Mouse (Mus musculus) frontal cortex, adult 2 months (tissue): Measurements from ENCODE around the gene Gstp1. TPM values are rescaled to one million over a fixed set of nuclear protein-coding genes. Genes with fewer than 3 reads are reported as not detected.

Experiments
- polyA plus RNA-seq: library from polyadenylated mRNA; depleted of rRNA; stranded (reverse); fragments of >200 nt; gene quantifications from 2 replicates; pipeline ENCODE4 v1.2.3, GENCODE M21; 2012; rRNA removed

The Gstp1 gene
- polyA plus RNA-seq, 1 experiment = 454 TPM

Other genes starting within 250 kb of the Gstp1 start
- 121 and 123 TPM in 2 replicates for gene Chka, start 186.2 kb downstream of the Gstp1 start, polyA plus RNA-seq
- 45.5 and 48.1 TPM in 2 replicates for gene Tcirg1, start 130.9 kb downstream of the Gstp1 start, polyA plus RNA-seq
- 283 and 291 TPM in 2 replicates for gene Ndufs8, start 125.2 kb downstream of the Gstp1 start, polyA plus RNA-seq
- 7.9 and 8.5 TPM in 2 replicates for gene Aldh3b1, start 108.2 kb downstream of the Gstp1 start, polyA plus RNA-seq
- gene Unc93b1, start 102.8 kb downstream of the Gstp1 start, polyA plus RNA-seq = 31.5 and 34.7 TPM in 2 replicates
- 0.38 and 0.58 TPM in 2 replicates for gene Aldh3b3, start 79.3 kb downstream of the Gstp1 start, polyA plus RNA-seq
- gene Aldh3b2, start 65.7 kb downstream of the Gstp1 start, polyA plus RNA-seq = 3.5 and 3.6 TPM in 2 replicates
- gene Acy3, start 51.4 kb downstream of the Gstp1 start, polyA plus RNA-seq = 5.6 and 5.8 TPM in 2 replicates
- not detected in 2 replicates for gene Tbx10, start 45.2 kb downstream of the Gstp1 start, polyA plus RNA-seq
- gene Nudt8, start 37.4 kb downstream of the Gstp1 start, polyA plus RNA-seq = 7.1 and 8.4 TPM in 2 replicates
- 6.3 TPM in 2 replicates for gene Gm49405, start 37.4 kb downstream of the Gstp1 start, polyA plus RNA-seq
- 287 and 325 TPM in 2 replicates for gene Doc2g, start 34.7 kb downstream of the Gstp1 start, polyA plus RNA-seq
- 248 and 270 TPM in 2 replicates for gene Ndufv1, start 25.2 kb downstream of the Gstp1 start, polyA plus RNA-seq
- gene Gstp2, start 8.0 kb upstream of the Gstp1 start, polyA plus RNA-seq = 5.1 and 14.7 TPM in 2 replicates
- not detected in 2 replicates for gene Gstp3, start 21.6 kb upstream of the Gstp1 start, polyA plus RNA-seq
- not detected in 2 replicates for gene Cabp2, start 43.6 kb upstream of the Gstp1 start, polyA plus RNA-seq
- 50.3 and 58.5 TPM in 2 replicates for gene Cdk2ap2, start 59.2 kb upstream of the Gstp1 start, polyA plus RNA-seq
- gene Pitpnm1, start 62.0 kb upstream of the Gstp1 start, polyA plus RNA-seq = 290 and 305 TPM in 2 replicates
- 162 and 174 TPM in 2 replicates for gene Aip, start 87.9 kb upstream of the Gstp1 start, polyA plus RNA-seq
- gene Gpr152, start 101.8 kb upstream of the Gstp1 start, polyA plus RNA-seq = 0.06 and 0.11 TPM in 2 replicates
- 0.12 and 0.17 TPM in 2 replicates for gene Cabp4, start 106.0 kb upstream of the Gstp1 start, polyA plus RNA-seq
- 183 and 225 TPM in 2 replicates for gene Coro1b, start 110.6 kb upstream of the Gstp1 start, polyA plus RNA-seq
- 1.9 and 2.3 TPM in 2 replicates for gene Ptprcap, start 115.6 kb upstream of the Gstp1 start, polyA plus RNA-seq
- gene Rps6kb2, start 125.4 kb upstream of the Gstp1 start, polyA plus RNA-seq = 82.4 and 85.6 TPM in 2 replicates
- 10.7 and 14.3 TPM in 2 replicates for gene Carns1, start 137.5 kb upstream of the Gstp1 start, polyA plus RNA-seq
- gene Tbc1d10c, start 153.3 kb upstream of the Gstp1 start, polyA plus RNA-seq = 2.6 and 3.3 TPM in 2 replicates
- gene Ppp1ca, start 154.1 kb upstream of the Gstp1 start, polyA plus RNA-seq = 347 and 379 TPM in 2 replicates
- 18.4 and 19.3 TPM in 2 replicates for gene Rad9a, start 163.7 kb upstream of the Gstp1 start, polyA plus RNA-seq
- gene Clcf1, start 176.3 kb upstream of the Gstp1 start, polyA plus RNA-seq = 3.9 and 4.5 TPM in 2 replicates
- gene AC109138.7, start 176.4 kb upstream of the Gstp1 start, polyA plus RNA-seq = not detected in 2 replicates
- 35.0 and 39.4 TPM in 2 replicates for gene Pold4, start 193.9 kb upstream of the Gstp1 start, polyA plus RNA-seq
- gene Ssh3, start 231.2 kb upstream of the Gstp1 start, polyA plus RNA-seq = 98.6 and 106 TPM in 2 replicates
- 73.1 and 77.0 TPM in 2 replicates for gene Ankrd13d, start 245.2 kb upstream of the Gstp1 start, polyA plus RNA-seq